Mouse (Mus musculus): ENCODE data around the gene Trip10.

Gene Trip10

DNA sequence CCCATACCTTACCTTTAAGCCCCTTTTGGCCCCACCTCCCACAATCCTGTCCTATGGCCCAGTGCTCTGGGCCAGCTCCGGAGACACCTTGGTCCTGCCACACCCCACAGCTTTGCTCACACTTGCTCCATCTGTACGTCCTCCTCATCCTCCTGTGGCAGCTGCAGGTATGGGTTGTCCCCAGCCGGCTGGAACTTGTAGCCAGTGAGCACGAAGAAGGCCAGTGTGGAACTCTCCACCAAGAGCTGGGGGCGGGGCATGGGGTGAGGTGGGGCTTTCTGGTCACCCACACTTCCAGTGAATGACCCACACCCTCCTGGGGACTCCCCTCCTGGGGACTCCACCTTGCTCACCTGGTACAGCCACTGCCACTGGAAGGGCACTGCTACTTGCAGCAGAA is 13.5 kb upstream of the Trip10 start:
- DNase-seq, result no peak

DNA sequence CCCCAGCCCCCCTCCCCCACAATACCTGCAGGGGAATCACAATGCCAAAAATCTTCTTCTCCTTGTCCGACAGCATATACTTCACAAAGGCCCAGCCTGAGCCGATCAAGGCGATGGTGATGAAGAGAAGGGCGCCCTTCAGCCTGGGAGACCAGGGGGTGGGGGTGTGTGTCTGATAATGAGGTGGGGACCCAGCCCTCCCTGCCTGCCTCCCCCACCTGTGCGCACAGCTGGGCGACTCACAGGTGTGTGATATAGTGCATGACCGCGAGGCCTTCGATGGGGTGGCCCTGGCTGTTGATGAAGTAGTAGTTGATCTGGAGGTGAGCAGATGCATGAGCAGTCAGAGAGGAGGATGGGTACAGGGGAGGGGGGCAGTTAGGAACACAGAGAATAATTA is 12.1 kb upstream of the Trip10 start:
- DNase-seq, result no peak

DNA sequence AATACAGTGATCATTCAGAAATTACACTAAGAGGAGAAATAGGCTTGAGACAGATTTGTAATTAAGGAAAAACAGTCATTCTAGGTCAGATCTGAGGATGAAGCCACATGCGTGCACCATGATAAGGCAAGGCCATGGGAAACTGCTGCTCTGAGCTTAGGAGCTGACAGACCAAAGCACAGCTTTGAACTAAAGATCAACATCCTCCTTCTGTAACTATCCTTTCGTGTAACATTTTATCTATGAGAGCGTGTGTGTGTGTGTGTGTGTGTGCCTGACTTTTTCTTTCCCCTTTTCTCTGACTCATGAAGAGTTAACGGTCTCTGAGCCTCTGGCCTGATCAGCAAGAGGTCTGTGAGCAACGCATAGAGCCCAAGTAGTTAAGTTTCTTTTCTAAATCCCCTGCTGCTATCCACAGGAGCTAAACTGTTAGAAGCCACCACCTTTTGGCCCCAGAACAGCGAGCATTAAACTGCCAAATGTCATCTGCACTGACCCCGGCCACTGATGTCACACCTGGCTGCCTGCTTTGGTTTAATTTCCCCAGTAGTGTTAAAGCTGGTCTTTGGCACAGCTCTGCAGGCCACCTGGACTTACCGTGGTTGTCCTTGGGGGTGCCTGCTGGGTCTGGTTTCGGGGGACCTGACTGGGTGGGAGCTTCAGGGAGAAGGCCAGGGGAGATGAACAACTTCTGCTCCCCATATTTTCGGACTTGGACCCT is 5.4 kb upstream of the Trip10 start:
- no peak for DNase-seq

DNA sequence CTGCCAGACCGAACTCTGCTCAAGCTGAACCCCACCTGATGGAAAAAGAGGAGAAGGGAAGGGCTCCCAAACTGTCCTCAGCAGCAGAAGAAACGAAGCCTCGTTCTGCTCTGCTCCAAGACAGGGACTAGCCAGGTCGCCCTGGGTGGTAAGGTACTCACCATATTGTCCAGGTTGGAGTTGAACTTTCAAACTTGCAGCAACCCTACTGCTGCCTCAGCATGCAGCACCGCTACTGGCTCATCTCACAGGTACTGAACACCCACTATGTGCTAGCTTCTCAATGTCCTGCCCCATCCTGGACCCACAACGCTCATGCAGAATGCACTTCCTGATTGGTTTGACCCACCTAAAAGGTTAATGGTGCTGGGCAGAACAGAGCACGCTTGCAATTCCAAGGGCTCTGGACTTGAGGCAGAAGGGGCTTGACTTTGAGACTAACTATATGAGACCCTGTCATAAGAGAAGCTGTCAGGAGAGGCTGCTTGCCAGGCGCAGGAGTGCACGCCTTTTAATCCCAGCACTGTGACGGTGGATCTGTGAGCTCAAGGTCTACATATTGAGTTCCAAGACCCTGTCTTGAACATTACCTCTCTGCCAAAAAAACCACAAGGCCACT is 3.8 kb upstream of the Trip10 start:
- no peak for DNase-seq

DNA sequence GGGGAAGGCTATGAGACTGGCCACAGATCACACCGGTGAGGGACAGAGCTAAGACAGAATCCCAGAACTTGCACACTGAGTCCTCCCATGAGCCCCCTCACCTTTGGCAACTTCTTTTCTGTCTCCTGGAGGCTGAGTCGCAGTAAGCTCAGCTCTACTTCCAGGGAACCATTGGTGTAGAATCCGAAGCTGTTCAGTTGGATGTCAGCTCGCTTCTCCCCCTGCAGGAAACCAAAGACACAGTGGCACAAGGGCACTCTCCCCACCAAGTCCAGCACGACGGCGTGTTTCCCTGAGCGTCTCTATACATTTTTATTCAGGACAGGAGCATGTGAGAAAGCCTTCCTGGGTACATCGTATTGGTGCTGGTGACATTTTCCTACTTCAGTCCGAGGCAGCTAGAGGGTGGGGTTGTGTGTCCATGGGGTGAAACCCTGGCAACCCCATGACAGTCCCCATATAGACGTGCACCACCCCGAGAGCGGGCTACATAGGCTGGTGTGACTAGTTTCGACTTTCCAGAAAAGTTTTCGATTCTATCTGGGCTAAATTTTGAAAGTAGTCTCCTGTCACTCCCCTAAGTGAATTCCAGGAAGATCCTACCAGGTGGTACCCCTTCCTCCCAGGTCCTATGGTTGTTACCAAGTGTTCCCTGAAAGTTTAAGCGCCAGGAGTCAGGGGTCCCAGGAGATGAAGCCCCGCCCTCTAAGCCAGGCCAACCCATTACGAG is 2.4 kb upstream of the Trip10 start:
- DNase-seq, result no peak

DNA sequence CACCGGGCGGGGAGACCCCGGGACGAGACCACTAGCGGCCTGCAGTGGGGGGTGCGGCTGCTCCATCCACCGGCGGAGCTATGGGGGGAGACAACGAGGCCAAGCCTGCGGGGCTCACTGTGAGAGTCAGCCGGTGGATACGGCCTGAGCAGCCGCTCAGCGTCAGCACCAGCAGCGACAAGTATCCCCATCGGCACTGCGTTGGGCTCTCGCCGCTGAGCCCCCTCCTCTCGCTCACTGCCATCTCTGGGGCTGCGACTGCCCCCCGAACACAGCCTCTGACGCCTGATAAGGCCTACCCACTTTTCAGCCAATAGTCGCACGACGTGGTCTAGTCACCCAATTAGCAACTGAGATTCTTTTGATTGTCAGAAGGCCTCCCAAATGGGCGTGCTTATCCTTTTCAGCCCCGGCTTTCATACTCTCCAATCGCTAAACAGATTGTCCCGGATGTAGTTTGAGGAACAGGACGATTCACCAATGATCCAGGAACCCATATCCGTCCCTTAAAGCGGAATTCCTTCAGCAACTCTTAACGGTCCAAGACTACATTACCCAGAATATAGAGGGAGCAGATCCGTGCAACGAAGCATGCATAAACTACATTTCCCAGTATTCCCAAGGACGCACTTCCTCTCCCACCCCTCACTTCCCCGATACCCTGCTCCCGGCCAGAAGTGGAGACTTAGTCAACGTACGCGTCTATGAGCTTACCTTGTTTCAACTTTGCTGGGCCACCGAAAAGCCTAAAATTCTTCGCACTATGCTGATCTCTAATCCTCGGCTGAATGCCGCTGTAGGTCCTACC is 1.7 kb upstream of the Trip10 start:
- peak; percentile 82 for DNase-seq

DNA sequence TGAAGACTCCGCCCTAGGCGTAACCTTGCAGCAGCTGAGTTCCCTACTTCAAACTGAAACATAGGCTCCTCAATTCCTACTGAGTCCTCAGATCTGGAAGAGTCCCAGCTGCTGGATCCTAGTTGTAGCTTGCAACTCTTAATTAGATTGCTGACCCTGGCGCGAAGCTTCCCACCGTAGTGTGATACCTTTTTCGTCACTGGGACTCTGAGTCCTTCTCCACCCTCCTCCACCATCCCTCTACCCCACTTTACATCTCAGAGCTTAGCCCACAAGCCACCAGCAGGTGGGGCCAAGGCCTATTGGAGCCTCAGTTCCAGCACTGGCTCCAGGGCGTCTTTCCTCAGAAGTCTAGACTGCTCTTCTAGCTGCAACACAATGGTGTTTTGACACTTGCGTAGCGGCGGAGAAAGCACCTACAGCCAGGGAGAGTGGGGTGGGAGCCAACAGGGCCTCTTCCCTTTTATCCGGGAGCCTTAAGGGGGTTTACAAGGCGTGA is 1.0 kb upstream of the Trip10 start, which contains the start of gene Gpr108:
Gpr108 (minus strand) TSS at position 246 of the 499 bp plus-strand sequence.
- peak; percentile 78 for DNase-seq

DNA sequence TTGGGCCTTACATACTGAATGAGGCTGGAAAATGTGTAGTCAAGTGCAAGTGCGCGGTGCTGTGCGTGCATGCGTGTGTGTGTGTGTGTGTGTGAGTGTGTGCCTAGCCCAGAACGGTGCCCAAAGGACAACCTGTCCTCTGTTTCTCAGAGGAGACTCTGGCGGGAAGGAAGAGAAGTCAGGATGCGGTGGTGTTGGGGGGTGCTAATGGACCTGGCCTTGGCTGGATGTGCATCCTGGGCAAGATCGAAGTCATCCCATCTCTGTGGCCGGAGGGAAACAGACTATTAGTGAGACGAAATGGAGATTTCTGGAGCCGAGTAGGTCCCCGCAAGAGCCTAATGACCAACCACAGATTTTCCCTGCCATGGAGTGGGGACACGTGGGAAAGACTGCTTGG is 484 bp upstream of the Trip10 start:
- DNase-seq, result no peak

DNA sequence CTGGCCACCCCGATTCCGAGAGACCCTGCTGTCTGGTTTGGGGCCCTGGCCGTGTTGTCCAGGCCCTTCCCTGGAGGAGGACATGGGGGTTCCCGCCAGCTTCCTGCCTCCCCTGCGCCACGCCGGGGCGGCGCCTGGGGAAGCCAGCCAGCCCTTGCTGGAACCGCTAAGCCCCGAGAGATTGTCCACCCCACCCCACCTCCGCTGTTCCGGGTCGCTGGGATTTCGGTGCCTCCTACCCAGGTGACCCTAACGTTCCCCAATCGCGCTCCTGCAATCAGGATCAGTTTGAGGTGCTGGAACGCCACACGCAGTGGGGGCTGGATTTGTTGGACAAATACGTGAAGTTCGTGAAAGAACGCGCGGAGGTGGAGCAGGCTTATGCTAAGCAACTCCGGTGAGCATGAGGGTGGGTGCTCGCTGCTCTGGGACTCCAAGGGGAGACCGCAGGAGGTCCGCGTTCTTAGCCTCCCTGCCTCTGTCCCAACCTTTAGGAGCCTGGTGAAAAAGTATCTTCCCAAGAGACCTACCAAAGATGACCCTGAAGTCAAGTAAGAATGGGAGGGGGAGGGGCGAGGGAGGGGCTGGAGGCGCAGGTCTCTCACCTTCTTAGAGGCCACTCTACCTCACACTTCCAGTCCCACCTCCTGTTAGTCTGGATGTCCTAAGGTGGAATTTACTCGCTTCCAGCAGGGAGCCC is 1.4 kb downstream of the Trip10 start:
- DNase-seq, result no peak

DNA sequence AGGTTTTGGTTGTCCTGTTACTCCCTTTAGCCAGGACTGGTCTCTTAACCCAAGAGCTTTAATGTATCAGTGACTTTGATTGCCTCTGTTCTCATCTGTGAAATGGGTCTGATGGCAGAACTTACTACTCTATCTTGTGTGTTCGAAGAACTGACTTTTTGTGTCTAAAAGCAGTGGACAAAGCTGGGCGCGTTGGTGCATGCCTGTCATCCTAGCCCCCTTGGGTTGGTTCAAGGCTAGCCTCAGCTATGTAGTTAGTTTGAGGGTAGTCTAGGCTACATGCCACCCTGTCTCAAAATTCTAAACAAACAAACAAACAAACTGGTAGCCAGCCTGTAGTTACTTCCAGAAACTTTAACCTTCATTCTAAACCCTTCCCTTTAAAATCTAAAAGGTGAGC is 2.2 kb downstream of the Trip10 start:
- no peak for DNase-seq

DNA sequence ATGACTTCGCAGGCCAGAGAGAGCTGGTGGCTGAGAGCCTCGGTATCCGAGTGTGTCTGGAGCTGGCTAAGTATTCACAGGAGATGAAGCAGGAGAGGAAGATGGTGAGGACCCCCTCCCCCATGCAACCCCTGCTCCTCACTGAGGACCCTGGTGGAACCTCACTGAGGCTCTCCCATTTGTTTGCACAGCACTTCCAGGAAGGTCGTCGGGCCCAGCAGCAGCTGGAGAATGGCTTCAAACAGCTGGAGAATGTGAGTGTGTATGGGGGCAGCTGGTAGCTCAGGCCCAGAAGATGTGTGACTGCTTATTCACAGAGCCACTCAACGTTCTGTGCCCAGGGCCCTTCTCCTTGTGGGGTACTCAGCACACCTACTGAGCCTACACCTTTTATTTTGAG is 4.1 kb downstream of the Trip10 start:
- DNase-seq, result no peak

DNA sequence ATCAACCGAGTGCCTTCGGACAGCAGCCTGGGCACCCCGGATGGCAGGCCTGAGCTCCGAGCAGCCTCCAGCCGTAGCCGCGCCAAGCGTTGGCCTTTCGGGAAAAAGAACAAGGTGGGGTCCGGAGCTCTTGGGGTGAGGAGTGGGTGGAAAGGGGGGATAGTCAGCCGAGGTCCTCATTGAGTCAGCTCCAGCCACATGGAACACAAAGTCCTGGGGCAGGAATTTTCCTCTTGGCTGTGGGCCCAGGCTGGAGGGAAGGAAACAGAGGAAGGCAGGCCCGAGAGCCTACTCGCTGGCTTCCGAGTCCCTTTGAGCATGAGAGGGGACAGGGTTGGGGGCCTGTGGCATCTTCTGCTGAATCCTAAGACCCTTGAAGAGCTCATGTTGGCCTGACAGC is 6.1 kb downstream of the Trip10 start:
- no peak for DNase-seq

DNA sequence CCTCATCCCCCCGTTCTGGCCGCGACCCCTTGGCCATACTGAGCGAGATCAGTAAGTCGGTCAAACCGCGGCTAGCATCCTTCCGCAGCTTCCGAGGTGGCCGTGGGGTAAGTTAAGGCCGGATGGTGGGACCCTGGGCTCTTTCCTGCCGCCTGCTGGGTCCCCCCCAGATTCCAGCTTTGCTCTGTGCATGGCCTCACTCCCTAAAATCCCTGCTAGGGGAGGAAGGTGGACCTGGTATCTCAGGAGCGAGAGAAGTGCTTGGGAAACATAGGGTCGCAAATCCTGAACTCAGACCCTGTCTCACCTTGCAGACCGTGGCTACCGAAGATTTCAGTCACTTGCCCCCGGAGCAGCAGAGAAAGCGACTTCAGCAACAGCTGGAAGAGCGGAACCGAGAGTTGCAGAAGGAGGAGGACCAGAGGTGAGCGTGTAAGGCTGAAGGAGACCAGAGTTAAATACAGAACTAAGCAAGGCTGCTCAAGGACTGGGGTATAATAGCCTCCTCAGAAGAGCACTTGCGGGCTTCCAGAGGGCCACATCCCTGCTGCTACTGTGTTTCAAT is 7.7 kb downstream of the Trip10 start:
- DNase-seq, result no peak

DNA sequence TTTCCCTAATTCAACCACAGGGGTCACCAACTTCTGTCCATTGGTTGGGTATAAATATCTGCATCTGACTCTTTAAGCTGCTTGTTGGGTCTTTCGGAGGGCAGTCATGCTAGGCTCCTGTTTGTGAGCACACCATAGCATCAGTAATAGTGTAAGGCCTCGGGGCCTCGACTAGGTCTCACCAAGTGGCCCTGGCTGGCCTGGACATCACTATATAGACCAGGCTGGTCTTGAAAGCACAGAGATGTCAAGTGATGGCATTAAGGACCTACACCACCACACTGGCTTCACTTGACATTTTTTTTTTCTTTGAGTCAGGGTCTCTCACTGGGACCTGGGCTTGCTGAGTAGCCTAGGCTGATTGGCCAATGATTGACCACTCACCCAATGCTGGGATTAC is 8.9 kb downstream of the Trip10 start:
- no peak for DNase-seq

DNA sequence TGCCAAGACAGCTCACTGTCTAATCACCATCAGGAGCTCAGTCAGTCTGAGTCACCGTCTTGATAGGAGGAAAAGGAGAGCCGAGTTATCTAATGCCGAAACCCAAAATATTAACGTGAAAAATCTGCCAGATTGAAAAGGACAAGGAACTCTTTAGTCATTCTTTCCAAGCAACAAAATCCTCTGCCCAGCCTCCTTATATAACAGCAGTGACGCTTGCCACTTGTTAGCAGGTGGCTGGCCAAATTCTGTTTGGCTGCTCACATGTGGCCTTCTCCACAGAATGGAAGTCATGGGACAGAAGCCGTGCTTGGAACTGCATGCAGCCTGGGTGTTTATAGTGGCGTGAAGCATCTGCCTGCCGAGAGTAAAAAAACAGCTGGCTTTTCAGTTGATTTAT is 10.5 kb downstream of the Trip10 start:
- no peak for DNase-seq

DNA sequence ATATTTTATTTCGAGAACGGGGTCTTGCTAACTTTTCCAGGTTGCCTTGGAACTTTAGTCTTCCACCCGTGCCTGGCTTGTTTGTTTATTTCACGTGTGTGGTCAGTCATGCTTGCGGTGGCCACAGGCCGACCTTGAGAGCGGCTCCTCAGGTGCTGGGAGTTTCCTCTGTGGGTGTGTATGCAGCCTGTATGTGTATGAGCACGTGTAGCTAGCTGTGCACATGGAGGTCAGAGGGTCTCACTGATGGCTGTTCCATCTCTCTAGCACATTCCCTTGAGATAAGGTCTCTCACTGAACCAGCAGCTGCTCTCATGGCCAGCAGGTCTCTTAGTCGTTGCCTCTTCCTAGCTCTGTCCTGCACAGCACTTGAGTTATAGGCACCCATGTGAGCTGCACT is 11.1 kb downstream of the Trip10 start:
- DNase-seq, result no peak

DNA sequence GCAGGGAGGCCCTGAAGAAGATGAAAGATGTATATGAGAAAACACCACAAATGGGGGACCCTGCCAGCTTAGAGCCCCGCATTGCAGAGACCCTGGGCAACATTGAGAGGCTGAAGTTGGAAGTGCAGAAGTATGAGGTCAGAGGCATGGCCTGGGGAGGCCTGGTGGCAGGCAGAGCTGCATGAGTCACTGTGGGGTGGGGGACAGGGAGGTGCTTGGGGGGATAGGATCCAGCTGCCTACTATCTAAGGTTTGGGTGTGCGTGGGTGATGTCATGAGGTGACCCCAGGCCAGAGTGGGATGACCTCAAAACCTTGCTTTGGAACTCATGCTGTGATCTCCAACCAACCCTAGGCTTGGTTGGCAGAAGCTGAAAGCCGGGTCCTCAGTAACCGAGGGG is 12.0 kb downstream of the Trip10 start:
- DNase-seq, result no peak

DNA sequence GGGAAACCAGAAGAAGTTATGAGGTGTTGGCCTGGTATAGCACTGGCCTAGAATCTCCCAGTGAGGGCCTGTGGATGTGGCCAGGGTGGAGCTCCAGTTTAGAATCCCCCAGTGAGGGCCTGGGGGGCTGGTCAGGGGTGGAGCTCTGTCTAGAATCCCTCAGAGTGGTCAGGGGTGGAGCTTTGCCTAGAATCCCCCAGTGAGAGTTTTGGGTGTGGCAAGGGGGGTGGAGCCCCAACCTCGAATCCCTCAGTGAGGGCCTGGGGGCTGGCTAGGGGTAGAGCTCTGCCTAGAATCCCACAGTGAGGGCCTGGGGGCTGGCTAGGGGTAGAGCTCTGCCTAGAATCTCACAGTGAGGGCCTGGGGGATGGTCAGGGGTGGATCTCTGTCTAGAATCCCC is 12.5 kb downstream of the Trip10 start:
- DNase-seq, result no peak

DNA sequence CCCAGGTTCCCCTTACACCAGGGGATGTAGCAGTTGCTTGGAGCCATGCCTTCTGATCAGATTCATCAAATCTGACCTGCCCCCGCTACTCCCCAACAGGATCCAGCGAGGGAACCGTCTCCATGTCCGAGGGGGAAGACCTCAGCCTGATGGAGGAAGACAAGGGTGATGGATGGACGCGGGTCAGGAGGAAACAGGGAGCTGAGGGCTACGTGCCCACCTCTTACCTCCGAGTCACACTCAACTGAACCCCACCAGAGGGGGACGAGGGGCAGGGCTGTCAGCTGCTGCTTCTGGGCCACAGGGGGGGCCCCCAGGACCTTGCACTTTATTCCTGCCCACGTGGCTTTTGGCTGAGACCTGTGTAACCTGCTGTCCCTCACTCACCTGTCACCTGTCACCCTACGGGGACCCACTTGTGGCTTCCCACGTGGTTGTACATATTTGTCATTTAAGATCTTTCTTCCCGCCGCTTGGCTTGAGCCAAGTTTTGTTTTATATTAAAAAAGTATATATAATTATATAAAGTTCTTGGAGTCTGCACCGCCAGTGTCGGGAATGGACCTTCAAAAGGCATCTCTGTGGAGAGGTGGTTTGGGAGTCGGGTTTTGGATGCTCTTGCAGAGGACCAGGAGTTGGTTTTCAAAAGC is 13.8 kb downstream of the Trip10 start:
- DNase-seq, result no peak

DNA sequence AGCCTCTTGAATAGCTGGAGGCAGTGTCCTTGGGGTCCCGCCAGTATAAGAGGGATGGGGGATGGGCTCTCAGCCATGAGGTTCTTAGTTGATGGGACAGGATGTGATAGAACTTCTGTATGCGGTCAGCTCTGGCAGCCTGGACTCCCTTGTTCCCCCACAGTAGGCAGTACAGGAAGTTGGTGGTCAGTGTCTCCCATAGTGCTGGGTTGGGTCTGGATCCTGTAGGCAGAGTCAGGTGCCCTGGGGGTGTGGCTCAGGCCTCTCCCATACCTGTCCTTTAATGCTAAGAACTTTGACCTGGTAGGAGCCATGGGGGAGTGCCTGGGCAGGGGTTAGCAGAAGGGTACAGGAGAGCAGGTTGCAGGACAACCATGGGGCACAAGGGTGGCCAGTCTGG is 14.9 kb downstream of the Trip10 start:
- no peak for DNase-seq
